Mouse (Mus musculus): ENCODE measurements at regions not wholly inside any gene's neighbourhood (a gene's known extent, or its start where the extent isn't known, plus 50 kb on each side); places are given as distances from the start of the nearest gene placed in this dataset.

DNA sequence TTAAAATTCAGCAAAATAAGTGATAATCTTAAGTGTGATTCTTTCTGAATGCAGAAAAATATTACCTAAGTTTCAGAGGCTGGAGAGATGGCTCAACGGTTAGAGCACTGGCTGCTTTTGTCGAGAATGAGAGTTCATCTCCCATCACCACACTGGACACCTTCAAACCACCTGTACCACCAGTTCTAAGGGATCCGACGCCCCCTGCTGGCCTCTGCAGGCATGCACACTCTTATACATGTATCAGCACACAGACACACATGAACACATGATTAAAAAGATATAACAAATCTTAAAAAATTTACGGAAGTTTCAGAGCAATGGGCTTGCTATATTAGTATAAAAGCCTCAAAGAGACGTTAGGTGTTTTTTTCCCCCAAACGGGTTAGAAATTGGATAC, 80.9 kb upstream of the Ubash3b start:
- Histone ChIP-seq H3K4me3 (ENCODE audit: control insufficient read depth, insufficient read depth, low read length) (no peak overlapping the region), H3K4me1 (replicated peaks; ENCODE audit: control insufficient read depth, insufficient read depth, low read length) (no peaks in the 10 kb centered on the region), H3K36me3 (ENCODE audit: control insufficient read depth, insufficient read depth, low read length) (no peaks in the 10 kb centered on the region), H3K27me3 (ENCODE audit: control insufficient read depth, insufficient read depth, low read length) (no peaks in the 10 kb centered on the region), H3K27ac (ENCODE audit: control insufficient read depth, insufficient read depth, low read length) (no peak overlapping the region)
- 86% methylated on average over 7 of the region's 7 CpGs for WGBS
- TF ChIP-seq POLR2A (IDR thresholded peaks at IDR 0.05; ENCODE audit: control insufficient read depth, extremely low read depth, insufficient read depth, low read length, poor library complexity), result no peak
- no peak for TF ChIP-seq CTCF (IDR thresholded peaks at IDR 0.05; ENCODE audit: borderline replicate concordance, control insufficient read depth, extremely low read depth, insufficient read depth, low read length, poor library complexity)
- no peak for DNase-seq

DNA sequence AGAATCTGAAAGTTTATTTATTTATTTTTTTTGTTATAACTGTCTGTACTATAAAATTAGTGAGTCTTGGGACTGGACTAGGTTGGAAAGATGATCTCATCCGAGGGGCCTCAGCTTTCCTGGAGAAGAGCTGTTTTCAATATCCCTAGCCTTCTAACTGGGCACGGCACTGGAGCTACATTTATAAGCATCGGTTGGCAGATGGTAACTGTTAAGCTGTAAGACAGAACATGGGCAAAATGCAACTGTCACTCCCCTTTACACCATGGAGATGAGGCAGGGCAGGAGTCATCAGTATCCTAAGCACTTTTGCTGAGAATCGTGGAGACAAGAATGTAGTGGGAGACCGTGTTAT, 77.6 kb upstream of the Ubash3b start:
- 88% methylated on average over 5 of the region's 5 CpGs for WGBS
- no peak overlapping the region for H3K4me3 ChIP-seq (ENCODE audit: control insufficient read depth, insufficient read depth, low read length)
- H3K27me3 ChIP-seq (ENCODE audit: control insufficient read depth, insufficient read depth, low read length), result no peaks in the 10 kb centered on the region
- TF ChIP-seq CTCF (IDR thresholded peaks at IDR 0.05; ENCODE audit: borderline replicate concordance, control insufficient read depth, extremely low read depth, insufficient read depth, low read length, poor library complexity), result no peak
- no peak for TF ChIP-seq POLR2A (IDR thresholded peaks at IDR 0.05; ENCODE audit: control insufficient read depth, extremely low read depth, insufficient read depth, low read length, poor library complexity)
- no peaks in the 10 kb centered on the region for H3K36me3 ChIP-seq (ENCODE audit: control insufficient read depth, insufficient read depth, low read length)
- H3K27ac ChIP-seq (ENCODE audit: control insufficient read depth, insufficient read depth, low read length), result no peak overlapping the region
- H3K4me1 ChIP-seq (replicated peaks; ENCODE audit: control insufficient read depth, insufficient read depth, low read length), result no peaks in the 10 kb centered on the region
- DNase-seq, result no peak

- TF ChIP-seq CTCF (IDR thresholded peaks at IDR 0.05; ENCODE audit: borderline replicate concordance, control insufficient read depth, extremely low read depth, insufficient read depth, low read length, poor library complexity) (no peak), POLR2A (IDR thresholded peaks at IDR 0.05; ENCODE audit: control insufficient read depth, extremely low read depth, insufficient read depth, low read length, poor library complexity) (no peak)
- no peak overlapping the region for H3K27ac ChIP-seq (ENCODE audit: control insufficient read depth, insufficient read depth, low read length)
- no peaks in the 10 kb centered on the region for H3K4me1 ChIP-seq (replicated peaks; ENCODE audit: control insufficient read depth, insufficient read depth, low read length)
- no peak overlapping the region for H3K4me3 ChIP-seq (ENCODE audit: control insufficient read depth, insufficient read depth, low read length)
- no peak for DNase-seq
- no peaks in the 10 kb centered on the region for H3K36me3 ChIP-seq (ENCODE audit: control insufficient read depth, insufficient read depth, low read length)
- no peaks in the 10 kb centered on the region for H3K27me3 ChIP-seq (ENCODE audit: control insufficient read depth, insufficient read depth, low read length)
- WGBS, result 85% methylated on average over 5 of the region's 5 CpGs
Measured at GRCm38 (mm10) chr9:41238395-41239096, 77.0 kb upstream of the Ubash3b start.

GRCm38 (mm10) chr9:41237265-41237664, 75.8 kb upstream of the Ubash3b start:
- no peaks in the 10 kb centered on the region for H3K27me3 ChIP-seq (ENCODE audit: control insufficient read depth, insufficient read depth, low read length)
- no peaks in the 10 kb centered on the region for H3K4me1 ChIP-seq (replicated peaks; ENCODE audit: control insufficient read depth, insufficient read depth, low read length)
- no peak overlapping the region for H3K4me3 ChIP-seq (ENCODE audit: control insufficient read depth, insufficient read depth, low read length)
- H3K27ac ChIP-seq (ENCODE audit: control insufficient read depth, insufficient read depth, low read length), result no peak overlapping the region
- WGBS, result 97% methylated on average over 5 of the region's 5 CpGs
- no peak for TF ChIP-seq POLR2A (IDR thresholded peaks at IDR 0.05; ENCODE audit: control insufficient read depth, extremely low read depth, insufficient read depth, low read length, poor library complexity)
- TF ChIP-seq CTCF (IDR thresholded peaks at IDR 0.05; ENCODE audit: borderline replicate concordance, control insufficient read depth, extremely low read depth, insufficient read depth, low read length, poor library complexity), result no peak
- no peak for DNase-seq
- H3K36me3 ChIP-seq (ENCODE audit: control insufficient read depth, insufficient read depth, low read length), result no peaks in the 10 kb centered on the region

- H3K27ac ChIP-seq (ENCODE audit: control insufficient read depth, insufficient read depth, low read length), result no peak overlapping the region
- no peak for DNase-seq
- H3K27me3 ChIP-seq (ENCODE audit: control insufficient read depth, insufficient read depth, low read length), result no peaks in the 10 kb centered on the region
- TF ChIP-seq POLR2A (IDR thresholded peaks at IDR 0.05; ENCODE audit: control insufficient read depth, extremely low read depth, insufficient read depth, low read length, poor library complexity), result no peak
- TF ChIP-seq CTCF (IDR thresholded peaks at IDR 0.05; ENCODE audit: borderline replicate concordance, control insufficient read depth, extremely low read depth, insufficient read depth, low read length, poor library complexity), result no peak
- peak overlapping the region; percentile 92 for H3K4me3 ChIP-seq (ENCODE audit: control insufficient read depth, insufficient read depth, low read length)
- H3K36me3 ChIP-seq (ENCODE audit: control insufficient read depth, insufficient read depth, low read length), result no peaks in the 10 kb centered on the region
- peaks cover 4% of the 10 kb centered on the region for H3K4me1 ChIP-seq (replicated peaks; ENCODE audit: control insufficient read depth, insufficient read depth, low read length)
- WGBS, result 40% methylated on average over 5 of the region's 5 CpGs
Measured at GRCm38 (mm10) chr9:41229225-41229582, 67.7 kb upstream of the Ubash3b start.

DNA sequence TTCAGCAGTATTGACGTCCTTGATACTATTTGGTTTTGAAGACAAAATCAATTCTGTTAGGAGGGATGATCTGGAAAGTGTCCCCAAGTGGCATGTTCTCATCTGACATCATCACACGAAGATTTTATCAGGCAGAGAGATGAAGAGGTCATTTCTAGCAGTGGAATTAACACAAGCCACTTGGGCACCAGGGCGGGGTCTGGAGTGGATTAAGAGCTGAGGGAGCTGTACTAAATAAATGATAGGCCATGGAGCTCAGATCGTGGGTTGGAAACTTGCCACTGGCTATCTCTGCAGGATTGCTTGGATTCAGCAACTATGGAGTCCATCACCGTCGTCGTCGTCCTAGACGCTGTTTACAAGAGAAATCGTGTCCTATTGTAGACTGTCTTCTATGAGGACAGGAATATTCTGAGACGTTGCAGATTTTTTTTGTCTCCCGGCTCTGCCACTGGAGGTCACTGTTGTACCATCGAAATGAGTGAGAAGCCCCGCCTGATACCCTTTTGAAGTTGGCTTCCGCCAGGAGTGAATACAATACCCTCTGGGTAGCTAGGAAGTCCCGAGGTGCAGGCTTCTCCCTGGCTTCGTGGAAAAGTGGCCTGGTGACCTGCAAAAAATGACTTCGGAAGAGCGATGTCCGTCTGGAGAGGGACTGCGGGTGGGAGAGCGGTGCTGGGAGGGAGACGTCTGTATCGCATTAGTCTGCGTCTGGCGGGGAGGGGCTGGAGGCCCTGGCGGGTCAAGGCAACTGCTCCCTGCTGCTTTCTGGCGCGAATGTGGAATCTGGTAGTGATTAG, 67.1 kb upstream of the Ubash3b start:
- no peaks in the 10 kb centered on the region for H3K36me3 ChIP-seq (ENCODE audit: control insufficient read depth, insufficient read depth, low read length)
- H3K4me1 ChIP-seq (replicated peaks; ENCODE audit: control insufficient read depth, insufficient read depth, low read length), result peaks cover 4% of the 10 kb centered on the region
- peak; percentile 90 for DNase-seq
- no peaks in the 10 kb centered on the region for H3K27me3 ChIP-seq (ENCODE audit: control insufficient read depth, insufficient read depth, low read length)
- no peak overlapping the region for H3K27ac ChIP-seq (ENCODE audit: control insufficient read depth, insufficient read depth, low read length)
- TF ChIP-seq POLR2A (IDR thresholded peaks at IDR 0.05; ENCODE audit: control insufficient read depth, extremely low read depth, insufficient read depth, low read length, poor library complexity), result 0 out of 2 replicates have a peak, but pooled peaks have one; percentile 33
- no peak for TF ChIP-seq CTCF (IDR thresholded peaks at IDR 0.05; ENCODE audit: borderline replicate concordance, control insufficient read depth, extremely low read depth, insufficient read depth, low read length, poor library complexity)
- WGBS, result 12% methylated on average over 29 of the region's 29 CpGs
- H3K4me3 ChIP-seq (ENCODE audit: control insufficient read depth, insufficient read depth, low read length), result peak overlapping the region; percentile 92
